Mouse (Mus musculus) myocyte (in vitro differentiated cells): Measurements from ENCODE around the gene Plpp1.

Experiments
- CEBPB ChIP-seq: IDR thresholded peaks from 2 replicates; pipeline ENCODE4 v1.6.1; 2011; ENCODE audit warnings: mild to moderate bottlenecking, moderate library complexity; ENCODE audit not compliant: poor library complexity, insufficient read depth, severe bottlenecking
- E2F4 ChIP-seq: IDR thresholded peaks from one replicate; pipeline ENCODE4 v1.6.1; 2011; ENCODE audit warnings: mild to moderate bottlenecking, control low read depth, moderate library complexity; ENCODE audit not compliant: insufficient read depth
- MAX ChIP-seq: IDR thresholded peaks from one replicate; pipeline ENCODE4 v1.6.1; 2011; ENCODE audit warnings: low read depth, mild to moderate bottlenecking, control low read depth
- MYOG ChIP-seq, 3 experiments: IDR thresholded peaks; one replicate each; pipeline ENCODE4 v1.6.1; 2011; ENCODE audit warnings: control low read depth in 2 of 3, low read depth in 2 of 3, mild to moderate bottlenecking in 2 of 3; ENCODE audit not compliant: insufficient read length in 2 of 3, control insufficient read depth in 1 of 3, insufficient read depth in 1 of 3
- POLR2A ChIP-seq: IDR thresholded peaks from one replicate; pipeline ENCODE4 v1.6.1; 2011; ENCODE audit warnings: low read depth, mild to moderate bottlenecking, control low read depth, moderate library complexity; ENCODE audit not compliant: insufficient read length
- POLR2AphosphoS2 ChIP-seq: IDR thresholded peaks from one replicate; pipeline ENCODE4 v1.6.1; 2011; ENCODE audit warnings: low read depth, control low read depth; ENCODE audit not compliant: insufficient read length
- REST ChIP-seq: IDR thresholded peaks from one replicate; pipeline ENCODE4 v1.6.1; 2011; ENCODE audit warnings: mild to moderate bottlenecking, control low read depth, moderate library complexity; ENCODE audit not compliant: insufficient read depth, insufficient read length
- TCF12 ChIP-seq: IDR thresholded peaks from one replicate; pipeline ENCODE4 v1.6.1; 2011; ENCODE audit warnings: mild to moderate bottlenecking, control low read depth; ENCODE audit not compliant: poor library complexity, insufficient read depth, severe bottlenecking
- USF1 ChIP-seq: IDR thresholded peaks from one replicate; pipeline ENCODE4 v1.6.1; 2011; ENCODE audit warnings: low read depth, mild to moderate bottlenecking, control low read depth, moderate library complexity

DNA sequence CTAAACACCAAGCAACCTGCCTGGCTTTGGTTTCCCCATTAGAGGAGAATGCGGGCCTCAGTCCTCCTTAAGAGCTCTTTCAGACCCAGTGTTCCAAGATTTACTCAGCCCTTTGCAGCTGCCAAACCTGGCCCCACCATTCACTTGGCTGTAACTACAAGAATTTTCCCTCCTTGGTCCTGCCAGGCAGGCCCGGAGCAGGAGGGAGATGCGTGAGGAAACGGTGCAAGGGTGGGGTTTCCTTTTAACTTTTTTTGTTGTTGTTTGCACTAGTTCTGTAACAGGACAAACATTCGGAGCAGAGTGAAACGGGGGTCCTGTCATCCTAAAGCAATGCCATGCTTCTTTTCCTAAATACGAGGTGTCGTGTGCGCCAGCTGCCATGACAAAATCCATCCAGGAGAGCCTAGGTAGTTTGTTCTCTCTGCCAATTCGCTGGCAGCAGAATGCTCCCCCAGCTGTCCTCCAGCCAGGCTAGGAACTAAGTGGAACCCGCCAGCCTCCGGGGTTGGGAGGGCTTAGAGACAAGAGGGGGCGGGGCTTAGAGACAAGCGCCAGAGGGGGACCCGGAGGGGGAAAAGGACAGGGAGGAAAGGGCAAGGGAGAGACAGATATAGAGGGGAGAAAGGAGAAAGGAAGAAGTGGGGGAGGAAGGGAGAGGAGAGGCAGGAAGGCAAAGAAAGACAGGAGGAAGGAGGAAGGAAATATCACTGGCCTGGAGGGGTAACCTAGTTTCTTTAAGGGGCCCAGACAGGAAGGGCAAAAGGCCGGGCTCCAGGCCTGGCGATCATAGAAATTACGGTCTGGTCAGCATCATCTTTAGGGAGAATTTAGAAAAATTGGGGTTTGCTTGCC, 48.9 kb upstream of the Plpp1 start:
- TF ChIP-seq POLR2A (no peak), MYOG (IDR thresholded peaks at IDR 0.05; ENCODE audit: control insufficient read depth in 1 of 3, insufficient read depth in 1 of 3, insufficient read length in 2 of 3, low read depth in 2 of 3) (no peak), USF1 (no peak), E2F4 (no peak), REST (no peak), POLR2AphosphoS2 (no peak), TCF12 (no peak), CEBPB (no peak), MAX (no peak)
